Mouse (Mus musculus) heart, embryonic 11.5 days (tissue): ENCODE measurements around the gene Ppp4r4. TPM values are rescaled to one million over a fixed set of nuclear protein-coding genes. Genes with fewer than 3 reads are reported as not detected.

ENCODE experiments used
- ATAC-seq: fragments of 200-750 bp; cut with Nextera tagmentation; replicated peaks from 2 replicates; pipeline ENCODE4 v1.8.0; 2017; ENCODE audit warnings: moderate library complexity; ENCODE audit not compliant: insufficient number of reproducible peaks, low FRiP score, low TSS enrichment
- H3K27ac ChIP-seq: fragments of 300-500 bp; sonication (generic); 2 replicates; pipeline ENCODE4 v1.5.1; 2014; ENCODE audit warnings: mild to moderate bottlenecking, low read depth, low read length
- H3K27me3 ChIP-seq: fragments of 300-500 bp; sonication (generic); 2 replicates; pipeline ENCODE4 v1.6.1; 2014; ENCODE audit warnings: mild to moderate bottlenecking, low read length, mixed read lengths; ENCODE audit not compliant: control insufficient read depth, insufficient read depth
- H3K36me3 ChIP-seq: fragments of 300-500 bp; sonication (generic); 2 replicates; pipeline ENCODE4 v1.6.1; 2014; ENCODE audit warnings: mild to moderate bottlenecking, low read length, moderate library complexity, mixed read lengths; ENCODE audit not compliant: control insufficient read depth, insufficient read depth
- H3K4me1 ChIP-seq: fragments of 300-500 bp; sonication (generic); 2 replicates; pipeline ENCODE4 v1.6.1; 2014; ENCODE audit warnings: low read length; ENCODE audit not compliant: control insufficient read depth, insufficient read depth
- H3K4me2 ChIP-seq: fragments of 300-500 bp; sonication (generic); 2 replicates; pipeline ENCODE4 v1.6.1; 2014; ENCODE audit warnings: mild to moderate bottlenecking, moderate library complexity
- H3K4me3 ChIP-seq: fragments of 300-500 bp; sonication (generic); 2 replicates; pipeline ENCODE4 v1.5.1; 2014; ENCODE audit warnings: low read depth, low read length
- H3K9ac ChIP-seq: fragments of 300-500 bp; sonication (generic); 2 replicates; pipeline ENCODE4 v1.6.1; 2014; ENCODE audit warnings: mild to moderate bottlenecking, low read depth, low read length, moderate library complexity
- H3K9me3 ChIP-seq: fragments of 300-500 bp; sonication (generic); replicated peaks from 2 replicates; pipeline ENCODE4 v1.6.1; 2016; ENCODE audit warnings: low read length; ENCODE audit not compliant: control insufficient read depth
- WGBS: fragments of 180-500 bp; shearing (Covaris S2); extraction: QIAGEN DNeasy Blood & Tissue Kit; methylation state at CpG from one replicate; pipeline ENCODE4 v1.1.7; 2014; ENCODE audit not compliant: insufficient replicate concordance; 5-methylcytosine and 5-hydroxymethylcytosine counted together
- polyA plus RNA-seq: library from polyadenylated mRNA; unstranded; fragments of >200 nt; fragmentation: Nextera tagmentation; extraction: Ambion mirVana; gene quantifications from 2 replicates; pipeline ENCODE4 v1.2.1, GENCODE M21; 2014

Gene Ppp4r4
- polyA plus RNA-seq, 1 experiment from 2014 or later: 0.60 TPM

DNA sequence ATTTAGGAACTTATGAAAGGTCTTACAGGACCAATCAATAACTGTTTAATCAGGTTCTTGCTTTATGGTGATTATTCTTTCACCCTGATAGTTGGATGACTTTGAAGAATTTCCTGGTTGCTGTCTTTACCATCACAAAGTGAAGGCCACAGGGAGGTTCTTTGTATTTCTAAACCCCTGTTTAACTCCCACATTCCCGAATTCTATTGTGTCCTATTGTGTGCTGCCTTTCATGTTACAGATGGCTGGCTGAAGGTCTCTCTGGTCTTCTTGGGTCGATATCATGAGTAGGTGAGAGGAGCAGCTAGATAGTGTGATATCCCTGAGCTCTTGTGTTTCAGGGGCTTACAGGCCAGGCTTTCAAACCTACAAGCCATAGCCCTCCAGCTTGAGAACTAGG lies 15.4 kb downstream of the Ppp4r4 start:
- no peaks in the 10 kb centered on the region for H3K36me3 ChIP-seq
- H3K27ac ChIP-seq: no peak overlapping the region
- H3K9ac ChIP-seq: no peak overlapping the region
- no peaks in the 10 kb centered on the region for H3K9me3 ChIP-seq
- no peak for ATAC-seq
- no peaks in the 10 kb centered on the region for H3K4me1 ChIP-seq
- no peak overlapping the region for H3K4me2 ChIP-seq
- H3K4me3 ChIP-seq: no peak overlapping the region
- no peaks in the 10 kb centered on the region for H3K27me3 ChIP-seq
- 43% methylated on average over 2 of the region's 2 CpGs for WGBS

DNA sequence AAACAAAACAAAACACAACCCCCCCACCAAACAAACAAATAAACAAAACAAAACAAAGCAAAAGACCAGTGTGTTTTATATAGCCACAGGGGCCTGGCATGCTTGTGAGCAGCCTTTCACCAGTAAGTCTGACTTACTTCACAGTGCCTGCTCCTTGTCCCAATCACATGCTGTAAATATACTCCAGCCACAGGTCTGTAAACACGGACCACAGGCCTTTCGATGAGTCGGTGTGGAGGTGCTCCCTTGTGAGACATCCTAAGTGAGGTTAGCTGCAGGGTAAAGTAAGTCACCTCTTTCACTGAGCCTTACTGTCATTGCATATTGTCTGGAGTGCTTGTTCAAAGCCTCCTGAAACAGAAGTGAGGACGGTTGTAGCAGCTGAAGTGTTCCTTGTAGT lies 16.4 kb downstream of the Ppp4r4 start:
- Histone ChIP-seq H3K9ac (no peak overlapping the region), H3K4me2 (no peak overlapping the region), H3K27me3 (no peaks in the 10 kb centered on the region), H3K9me3 (no peaks in the 10 kb centered on the region), H3K4me1 (no peaks in the 10 kb centered on the region), H3K4me3 (no peak overlapping the region), H3K36me3 (no peaks in the 10 kb centered on the region), H3K27ac (no peak overlapping the region)
- ATAC-seq: no peak
- WGBS: 56% methylated on average over 4 of the region's 4 CpGs

DNA sequence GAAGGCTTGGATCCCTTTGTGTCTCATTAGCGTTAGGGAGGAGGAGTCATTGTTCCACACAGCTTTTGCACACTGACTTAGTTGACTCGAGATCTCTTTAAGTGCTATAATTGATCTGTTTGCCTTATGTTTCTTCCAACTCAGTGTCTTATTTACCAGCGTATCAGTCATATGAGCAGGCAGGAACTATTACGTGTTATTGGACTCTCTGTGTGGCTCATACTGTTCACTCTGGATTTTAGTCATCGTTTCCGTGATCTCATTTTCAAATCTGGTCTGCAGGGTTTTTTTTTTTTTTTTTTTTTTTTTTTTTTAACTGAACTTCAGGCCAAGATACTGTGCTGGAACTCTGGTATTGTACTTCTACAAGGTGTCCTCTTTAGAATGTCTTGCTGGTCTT lies 18.0 kb downstream of the Ppp4r4 start:
- 73% methylated on average over 6 of the region's 6 CpGs for WGBS
- no peak overlapping the region for H3K4me2 ChIP-seq
- H3K4me1 ChIP-seq: no peaks in the 10 kb centered on the region
- no peak overlapping the region for H3K27ac ChIP-seq
- no peak overlapping the region for H3K4me3 ChIP-seq
- H3K9me3 ChIP-seq: no peaks in the 10 kb centered on the region
- no peak overlapping the region for H3K9ac ChIP-seq
- no peak for ATAC-seq
- no peaks in the 10 kb centered on the region for H3K36me3 ChIP-seq
- no peaks in the 10 kb centered on the region for H3K27me3 ChIP-seq

GRCm38 (mm10) chr12:103551422-103551821 lies 19.3 kb downstream of the Ppp4r4 start:
- Histone ChIP-seq H3K9ac (no peak overlapping the region), H3K4me3 (no peak overlapping the region), H3K27ac (no peak overlapping the region), H3K27me3 (no peaks in the 10 kb centered on the region), H3K9me3 (no peaks in the 10 kb centered on the region), H3K4me1 (no peaks in the 10 kb centered on the region), H3K4me2 (no peak overlapping the region), H3K36me3 (no peaks in the 10 kb centered on the region)
- ATAC-seq: no peak
- 70% methylated on average over 4 of the region's 4 CpGs for WGBS

DNA sequence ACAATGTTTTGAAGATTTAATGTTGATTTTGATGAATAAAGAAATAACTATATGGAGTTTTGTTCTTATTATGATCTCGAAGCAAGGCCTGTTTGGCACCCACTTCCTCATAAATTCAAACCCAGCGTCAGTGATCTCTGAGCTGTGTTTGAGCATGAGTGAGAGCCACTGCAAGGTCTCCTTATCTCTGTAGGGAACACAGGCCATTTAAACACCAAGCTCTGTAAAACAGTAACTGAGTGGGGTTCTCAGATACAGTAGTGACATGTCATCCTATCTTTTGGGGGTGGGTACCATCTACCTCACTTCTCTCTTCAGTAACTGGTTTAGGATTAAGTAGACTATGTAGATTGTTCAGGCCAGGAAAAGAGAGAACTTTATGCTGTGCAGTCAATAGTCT lies 20.4 kb downstream of the Ppp4r4 start:
- ATAC-seq: no peak
- Histone ChIP-seq H3K9me3 (no peaks in the 10 kb centered on the region), H3K4me1 (no peaks in the 10 kb centered on the region), H3K27me3 (no peaks in the 10 kb centered on the region), H3K4me3 (no peak overlapping the region), H3K9ac (no peak overlapping the region), H3K27ac (no peak overlapping the region), H3K36me3 (no peaks in the 10 kb centered on the region), H3K4me2 (no peak overlapping the region)
- WGBS: 76% methylated on average over 2 of the region's 2 CpGs

- Histone ChIP-seq H3K4me2 (no peak overlapping the region), H3K9me3 (no peaks in the 10 kb centered on the region), H3K9ac (no peak overlapping the region), H3K4me3 (no peak overlapping the region), H3K27ac (no peak overlapping the region), H3K4me1 (no peaks in the 10 kb centered on the region), H3K36me3 (no peaks in the 10 kb centered on the region), H3K27me3 (no peaks in the 10 kb centered on the region)
- ATAC-seq: no peak
- 79% methylated on average over 3 of the region's 3 CpGs for WGBS
Measured at GRCm38 (mm10) chr12:103553497-103553896, 21.4 kb downstream of the Ppp4r4 start.

GRCm38 (mm10) chr12:103556856-103557255 lies 24.8 kb downstream of the Ppp4r4 start:
- no peaks in the 10 kb centered on the region for H3K9me3 ChIP-seq
- no peak for ATAC-seq
- no peaks in the 10 kb centered on the region for H3K27me3 ChIP-seq
- 79% methylated on average over 5 of the region's 5 CpGs for WGBS
- no peak overlapping the region for H3K4me3 ChIP-seq
- no peak overlapping the region for H3K4me2 ChIP-seq
- H3K4me1 ChIP-seq: no peaks in the 10 kb centered on the region
- no peak overlapping the region for H3K9ac ChIP-seq
- H3K27ac ChIP-seq: no peak overlapping the region
- H3K36me3 ChIP-seq: no peaks in the 10 kb centered on the region

GRCm38 (mm10) chr12:103564726-103565125 lies 32.6 kb downstream of the Ppp4r4 start:
- no peak for ATAC-seq
- no peak overlapping the region for H3K9ac ChIP-seq
- no peaks in the 10 kb centered on the region for H3K9me3 ChIP-seq
- no peaks in the 10 kb centered on the region for H3K4me1 ChIP-seq
- H3K4me3 ChIP-seq: no peak overlapping the region
- WGBS: 45% methylated on average over 1 of the region's 1 CpGs
- H3K27ac ChIP-seq: no peak overlapping the region
- no peak overlapping the region for H3K4me2 ChIP-seq
- H3K27me3 ChIP-seq: no peaks in the 10 kb centered on the region
- no peaks in the 10 kb centered on the region for H3K36me3 ChIP-seq

GRCm38 (mm10) chr12:103565151-103565550 lies 33.1 kb downstream of the Ppp4r4 start:
- Histone ChIP-seq H3K4me1 (no peaks in the 10 kb centered on the region), H3K9ac (no peak overlapping the region), H3K36me3 (no peaks in the 10 kb centered on the region), H3K4me3 (no peak overlapping the region), H3K4me2 (no peak overlapping the region), H3K9me3 (no peaks in the 10 kb centered on the region), H3K27ac (no peak overlapping the region), H3K27me3 (no peaks in the 10 kb centered on the region)
- ATAC-seq: no peak
- 66% methylated on average over 7 of the region's 7 CpGs for WGBS
